Mouse (Mus musculus) heart, embryonic 12.5 days (tissue): ENCODE results near the gene Gps1. TPM values are rescaled to one million over a fixed set of nuclear protein-coding genes. Genes with fewer than 3 reads are reported as not detected.

ENCODE experiments used
- ATAC-seq: fragments of 200-750 bp; cut with Nextera tagmentation; 2 replicates; pipeline ENCODE4 v1.8.0; 2017; ENCODE audit warnings: moderate TSS enrichment, moderate library complexity; ENCODE audit not compliant: insufficient number of reproducible peaks, low FRiP score
- H3K27ac ChIP-seq: fragments of 300-500 bp; sonication (generic); 2 replicates; pipeline ENCODE4 v1.5.1; 2016; ENCODE audit warnings: mild to moderate bottlenecking, moderate library complexity; ENCODE audit not compliant: poor library complexity, severe bottlenecking
- H3K27me3 ChIP-seq: fragments of 300-500 bp; sonication (generic); replicated peaks from 2 replicates; pipeline ENCODE4 v1.6.1; 2016; ENCODE audit warnings: mild to moderate bottlenecking, moderate library complexity
- H3K36me3 ChIP-seq: fragments of 300-500 bp; sonication (generic); 2 replicates; pipeline ENCODE4 v1.6.1; 2016; ENCODE audit warnings: mild to moderate bottlenecking, moderate library complexity
- H3K4me1 ChIP-seq: fragments of 300-500 bp; sonication (generic); replicated peaks from 2 replicates; pipeline ENCODE4 v1.6.1; 2016; ENCODE audit warnings: mild to moderate bottlenecking
- H3K4me2 ChIP-seq: fragments of 300-500 bp; sonication (generic); 2 replicates; pipeline ENCODE4 v1.6.1; 2016; ENCODE audit warnings: mild to moderate bottlenecking, moderate library complexity
- H3K4me3 ChIP-seq: fragments of 300-500 bp; sonication (generic); 2 replicates; pipeline ENCODE4 v1.5.1; 2016; ENCODE audit warnings: mild to moderate bottlenecking
- H3K9ac ChIP-seq: fragments of 300-500 bp; sonication (generic); 2 replicates; pipeline ENCODE4 v1.6.1; 2016; ENCODE audit warnings: mild to moderate bottlenecking, moderate library complexity
- H3K9me3 ChIP-seq: fragments of 300-500 bp; sonication (generic); replicated peaks from 2 replicates; pipeline ENCODE4 v1.6.1; 2016; ENCODE audit warnings: mild to moderate bottlenecking, moderate library complexity
- WGBS: fragments of 180-500 bp; shearing (Covaris S2); methylation state at CpG from one replicate; pipeline ENCODE4 v1.1.7; 2016; 5-methylcytosine and 5-hydroxymethylcytosine counted together
- polyA plus RNA-seq: library from polyadenylated mRNA; unstranded; fragments of >200 nt; fragmentation: Nextera tagmentation; extraction: Ambion mirVana; gene quantifications from 2 replicates; pipeline ENCODE4 v1.2.1, GENCODE M21; 2016

Gps1 gene
- polyA plus RNA-seq, 1 experiment from 2014 or later: 140 TPM

DNA sequence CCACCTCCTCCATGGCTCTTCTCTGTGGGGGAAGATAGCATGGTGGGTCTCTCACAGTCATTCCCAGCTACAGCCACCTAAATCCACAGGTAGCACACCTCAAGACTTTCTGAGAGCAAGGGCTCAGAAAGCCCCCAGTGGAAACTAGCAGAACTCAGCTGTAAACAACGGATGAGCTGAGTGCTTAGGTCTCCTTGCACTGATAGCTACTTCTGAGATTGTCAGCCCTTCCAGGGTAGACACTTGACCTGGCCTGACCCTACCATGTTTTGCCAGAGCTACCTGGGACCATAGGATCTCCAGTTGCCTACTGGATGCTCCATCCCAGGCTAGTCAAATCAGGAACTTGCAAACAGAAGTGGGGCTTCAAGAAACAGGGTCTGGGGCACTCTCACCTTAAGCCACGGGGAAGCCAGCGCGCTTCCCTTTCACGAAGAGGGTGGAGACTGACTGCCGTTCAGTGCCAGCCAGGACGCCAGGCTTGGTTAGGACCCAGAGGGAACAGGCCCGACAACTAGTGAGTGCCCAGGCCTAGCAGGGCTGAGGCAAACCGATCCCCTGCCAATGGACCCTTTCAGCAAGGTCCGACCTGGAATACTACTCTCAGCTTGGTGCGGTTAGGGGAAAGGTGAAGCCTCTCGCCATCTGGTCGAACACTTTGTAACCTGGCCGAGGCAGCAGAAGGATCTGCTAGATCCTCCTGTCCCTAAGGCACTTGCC is 38.9 kb downstream of the Gps1 start:
- H3K4me1 ChIP-seq: peaks cover 41% of the 10 kb centered on the region
- no peaks in the 10 kb centered on the region for H3K9me3 ChIP-seq
- peaks cover 44% of the 10 kb centered on the region for H3K36me3 ChIP-seq
- no peaks in the 10 kb centered on the region for H3K27me3 ChIP-seq
- H3K4me3 ChIP-seq: peak overlapping the region; percentile 72
- ATAC-seq: no peak
- 1% methylated on average over 14 of the region's 14 CpGs for WGBS
- H3K27ac ChIP-seq: peak overlapping the region; percentile 96
- peak overlapping the region; percentile 92 for H3K9ac ChIP-seq
- peak overlapping the region; percentile 85 for H3K4me2 ChIP-seq

DNA sequence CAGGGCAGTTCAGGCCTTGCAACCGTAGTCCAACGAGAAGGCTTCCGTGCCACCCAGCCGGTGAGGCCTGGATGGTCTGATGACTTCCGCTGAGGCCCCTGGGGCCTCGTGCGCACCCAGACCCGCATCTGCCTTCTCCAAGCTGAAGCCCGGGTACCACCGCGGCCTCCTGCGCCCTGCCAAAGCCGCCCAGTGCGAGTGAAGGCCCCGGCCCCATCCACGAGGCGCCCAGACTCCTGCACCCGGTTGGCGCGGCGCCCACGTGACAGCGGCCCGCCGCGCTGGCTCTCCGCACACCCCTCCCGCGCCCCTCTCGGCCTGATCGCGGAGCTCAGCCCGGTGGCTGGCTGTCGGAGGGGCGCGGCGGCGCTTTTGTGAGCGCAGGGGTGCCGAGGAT is 39.5 kb downstream of the Gps1 start:
- ATAC-seq: peak; percentile 63
- Histone ChIP-seq H3K9ac (peak overlapping the region; percentile 92), H3K27me3 (no peaks in the 10 kb centered on the region), H3K36me3 (peaks cover 38% of the 10 kb centered on the region), H3K4me1 (peaks cover 41% of the 10 kb centered on the region), H3K4me3 (peak overlapping the region; percentile 72), H3K9me3 (no peaks in the 10 kb centered on the region), H3K4me2 (peak overlapping the region; percentile 85), H3K27ac (peak overlapping the region; percentile 96)
- under 1% methylated on average over 40 of the region's 40 CpGs for WGBS

DNA sequence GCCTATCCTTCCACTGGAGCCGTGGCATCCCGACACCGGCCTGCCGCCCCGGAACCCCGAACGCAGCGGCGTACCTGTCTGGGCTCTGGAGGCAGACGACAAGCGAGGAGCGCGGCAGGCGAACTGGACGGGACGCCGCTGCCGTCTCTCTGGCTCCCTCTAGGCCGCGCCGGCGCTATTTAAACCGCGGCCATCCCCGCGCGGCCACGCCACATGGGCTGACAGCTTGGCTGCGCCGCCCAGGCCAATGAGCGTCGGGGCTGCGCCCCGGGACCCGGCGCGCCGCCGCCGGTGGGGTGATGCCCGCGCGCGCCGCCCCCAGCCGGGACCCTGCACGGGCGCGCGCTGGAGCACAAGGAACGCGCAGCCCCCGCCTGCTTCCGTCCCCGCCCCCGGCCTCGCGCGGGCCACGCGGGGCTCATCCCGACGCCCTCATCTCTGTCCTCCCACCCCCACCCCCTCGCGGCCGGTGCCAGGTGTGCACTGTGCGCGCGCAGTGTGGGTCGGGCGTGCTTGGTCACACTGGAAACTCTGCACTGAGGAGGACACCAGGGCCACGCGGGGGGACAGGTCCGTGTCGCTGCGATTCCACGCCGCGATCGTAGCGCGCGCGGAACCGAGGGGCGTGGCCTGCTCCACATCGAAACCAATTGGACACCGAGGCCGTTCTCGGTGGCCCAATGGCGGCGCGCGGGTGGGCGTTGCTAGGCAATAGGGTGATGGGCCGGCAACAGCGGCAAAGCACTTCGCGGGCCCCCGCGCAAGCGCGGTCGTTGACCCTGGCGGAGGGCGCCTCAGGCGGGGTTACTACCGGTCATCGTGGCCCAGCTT is 40.1 kb downstream of the Gps1 start, which contains the start of gene Fasn:
Fasn (minus strand) TSS at position 592 of the 831 bp plus-strand sequence.
- Histone ChIP-seq H3K27ac (peak within 1 kb of the TSS; percentile 96), H3K9me3 (no peaks in the 10 kb centered on the region), H3K4me3 (peak within 1 kb of the TSS; percentile 72), H3K36me3 (peaks cover 32% of the 10 kb centered on the region), H3K27me3 (no peaks in the 10 kb centered on the region), H3K4me1 (peaks cover 47% of the 10 kb centered on the region), H3K9ac (peak within 1 kb of the TSS; percentile 92), H3K4me2 (peak within 1 kb of the TSS; percentile 85)
- peak; percentile 91 for ATAC-seq
- WGBS: 1% methylated on average over 105 of the region's 109 CpGs

DNA sequence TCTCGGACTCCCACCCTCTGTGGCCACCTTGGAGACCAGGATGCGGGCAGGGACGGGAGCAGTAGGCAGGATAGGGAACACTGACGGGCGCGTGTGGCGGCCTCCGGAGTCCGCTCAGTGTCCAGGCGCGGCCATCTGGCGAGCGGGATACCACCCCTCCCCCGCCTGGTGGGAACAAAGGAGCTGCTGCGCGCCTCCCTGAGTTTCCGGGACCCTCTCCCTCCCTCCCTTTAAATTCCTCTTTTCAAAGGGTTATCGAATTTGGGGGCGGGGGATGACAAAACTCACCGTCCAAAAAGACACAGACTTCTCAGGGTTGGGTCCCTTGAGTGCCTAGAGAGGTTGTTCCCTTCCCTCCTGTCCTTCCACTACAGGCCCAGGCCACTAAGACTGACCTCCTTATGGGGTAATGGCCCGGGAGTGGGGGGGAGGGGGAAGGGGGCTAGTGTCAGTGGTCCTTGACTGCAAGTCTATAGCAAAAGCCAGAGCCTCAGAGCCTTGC is 40.8 kb downstream of the Gps1 start:
- Histone ChIP-seq H3K4me3 (peak overlapping the region; percentile 72), H3K9me3 (no peaks in the 10 kb centered on the region), H3K27me3 (no peaks in the 10 kb centered on the region), H3K27ac (peak overlapping the region; percentile 96), H3K9ac (peak overlapping the region; percentile 78), H3K36me3 (peaks cover 25% of the 10 kb centered on the region), H3K4me2 (peak overlapping the region; percentile 85), H3K4me1 (peaks cover 54% of the 10 kb centered on the region)
- 0% methylated on average over 21 of the region's 21 CpGs for whole genome bisulfite sequencing
- no peak; the same call in 1 of the 2 replicates for ATAC-seq

DNA sequence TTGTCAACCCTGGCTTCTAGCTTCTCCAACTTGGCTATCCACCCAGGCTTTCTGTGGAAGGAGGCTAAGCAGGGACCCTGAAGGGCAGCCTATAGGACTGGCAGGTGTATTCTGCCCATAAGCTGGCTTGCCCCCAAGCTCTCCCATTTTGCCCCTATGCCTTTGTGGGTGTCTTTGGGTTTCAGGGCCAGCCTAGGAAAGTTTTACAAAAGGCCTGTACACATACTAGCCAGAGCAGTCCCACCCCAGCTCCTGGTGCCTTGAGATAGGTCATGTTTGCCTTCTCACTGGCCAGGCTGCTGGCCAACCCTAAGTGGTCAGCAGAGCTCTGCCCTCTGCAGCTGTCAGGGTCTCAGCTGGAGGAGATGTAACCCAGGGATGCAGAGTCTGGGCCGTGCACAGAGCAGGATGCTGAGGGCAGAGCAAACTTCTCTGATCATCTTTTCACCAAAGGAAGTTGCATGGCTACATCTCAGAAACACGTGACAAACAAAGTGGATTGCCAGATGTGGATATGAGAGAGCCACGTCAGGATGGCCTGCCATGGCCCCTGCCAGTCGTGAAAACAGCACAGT is 41.3 kb downstream of the Gps1 start:
- ATAC-seq: no peak
- peaks cover 54% of the 10 kb centered on the region for H3K4me1 ChIP-seq
- peak overlapping the region; percentile 96 for H3K27ac ChIP-seq
- H3K36me3 ChIP-seq: peaks cover 20% of the 10 kb centered on the region
- 42% methylated on average over 4 of the region's 4 CpGs for WGBS
- peak overlapping the region; percentile 85 for H3K4me2 ChIP-seq
- H3K9ac ChIP-seq: peak overlapping the region; percentile 78
- no peaks in the 10 kb centered on the region for H3K9me3 ChIP-seq
- no peaks in the 10 kb centered on the region for H3K27me3 ChIP-seq
- H3K4me3 ChIP-seq: peak overlapping the region; percentile 72

DNA sequence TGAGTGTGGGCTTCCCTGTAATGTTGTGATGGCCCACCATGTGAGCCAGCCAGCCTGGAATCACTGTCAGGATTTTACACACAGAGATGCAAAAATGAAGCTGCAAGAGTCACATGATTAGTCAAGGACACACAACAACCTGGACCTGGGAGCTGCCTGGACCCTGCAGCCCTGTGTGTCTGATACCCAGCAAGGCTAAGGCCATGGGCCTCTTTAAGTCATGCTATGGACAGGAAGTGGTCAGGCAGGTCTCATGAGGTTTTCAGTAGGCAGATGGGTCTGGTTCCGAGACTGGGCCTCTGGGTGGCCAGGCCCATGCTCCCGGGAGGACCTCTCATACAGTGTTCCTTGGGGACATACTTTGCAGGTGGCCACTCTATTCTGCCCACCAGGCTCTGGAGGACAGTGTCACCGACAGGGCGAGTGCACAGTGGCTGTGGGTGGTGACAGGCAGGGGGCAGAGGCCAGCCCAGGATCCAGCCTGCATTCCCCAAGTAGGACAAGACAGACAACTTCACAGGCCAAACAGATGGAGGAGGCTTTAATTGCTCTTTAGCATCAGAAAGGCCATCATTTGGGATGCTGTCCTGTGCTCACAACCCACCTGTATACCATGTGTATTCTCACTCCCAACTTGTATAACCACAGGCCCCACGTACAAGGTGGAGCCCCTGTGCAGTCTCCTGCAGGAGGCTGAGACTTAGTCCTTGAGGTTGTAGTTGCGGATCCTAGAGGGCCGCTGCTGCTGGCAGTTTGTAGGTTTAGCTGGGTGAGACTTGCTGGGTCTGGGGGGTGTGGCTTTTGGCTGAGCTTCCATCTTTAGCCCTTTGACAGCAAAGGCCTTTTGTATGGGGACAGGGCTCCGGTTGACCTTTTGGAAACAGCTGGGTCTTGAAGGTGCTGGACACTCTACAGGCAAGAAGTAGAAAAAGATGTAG is 42.2 kb downstream of the Gps1 start:
- H3K36me3 ChIP-seq: peaks cover 11% of the 10 kb centered on the region
- no peaks in the 10 kb centered on the region for H3K9me3 ChIP-seq
- ATAC-seq: no peak
- 83% methylated on average over 8 of the region's 8 CpGs for WGBS
- H3K9ac ChIP-seq: no peak overlapping the region
- no peak overlapping the region for H3K4me3 ChIP-seq
- no peak overlapping the region; the same call in 1 of the 2 replicates for H3K27ac ChIP-seq
- H3K4me2 ChIP-seq: no peak overlapping the region
- H3K4me1 ChIP-seq: peaks cover 47% of the 10 kb centered on the region
- H3K27me3 ChIP-seq: no peaks in the 10 kb centered on the region

DNA sequence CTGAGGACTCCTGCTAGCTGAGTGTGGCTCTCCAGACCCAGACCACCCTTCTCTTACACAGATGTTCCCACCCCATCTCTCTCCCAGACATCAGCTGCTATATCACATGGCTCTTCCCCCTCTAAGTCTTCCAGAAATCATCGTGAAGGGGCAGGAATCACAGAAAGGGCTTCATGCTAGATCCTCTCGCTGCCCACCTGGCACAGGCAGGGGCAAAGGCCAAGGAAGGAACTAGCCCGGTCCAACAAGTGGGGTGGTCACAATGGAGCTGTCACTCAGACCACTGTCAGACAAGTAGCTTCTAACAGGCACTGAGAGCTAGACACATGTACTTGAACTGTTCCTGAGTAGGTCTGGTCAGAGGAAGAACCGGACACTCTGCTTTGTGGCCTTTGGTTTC is 44.3 kb downstream of the Gps1 start:
- 69% methylated on average over 4 of the region's 4 CpGs for WGBS
- ATAC-seq: no peak
- no peak overlapping the region for H3K9ac ChIP-seq

DNA sequence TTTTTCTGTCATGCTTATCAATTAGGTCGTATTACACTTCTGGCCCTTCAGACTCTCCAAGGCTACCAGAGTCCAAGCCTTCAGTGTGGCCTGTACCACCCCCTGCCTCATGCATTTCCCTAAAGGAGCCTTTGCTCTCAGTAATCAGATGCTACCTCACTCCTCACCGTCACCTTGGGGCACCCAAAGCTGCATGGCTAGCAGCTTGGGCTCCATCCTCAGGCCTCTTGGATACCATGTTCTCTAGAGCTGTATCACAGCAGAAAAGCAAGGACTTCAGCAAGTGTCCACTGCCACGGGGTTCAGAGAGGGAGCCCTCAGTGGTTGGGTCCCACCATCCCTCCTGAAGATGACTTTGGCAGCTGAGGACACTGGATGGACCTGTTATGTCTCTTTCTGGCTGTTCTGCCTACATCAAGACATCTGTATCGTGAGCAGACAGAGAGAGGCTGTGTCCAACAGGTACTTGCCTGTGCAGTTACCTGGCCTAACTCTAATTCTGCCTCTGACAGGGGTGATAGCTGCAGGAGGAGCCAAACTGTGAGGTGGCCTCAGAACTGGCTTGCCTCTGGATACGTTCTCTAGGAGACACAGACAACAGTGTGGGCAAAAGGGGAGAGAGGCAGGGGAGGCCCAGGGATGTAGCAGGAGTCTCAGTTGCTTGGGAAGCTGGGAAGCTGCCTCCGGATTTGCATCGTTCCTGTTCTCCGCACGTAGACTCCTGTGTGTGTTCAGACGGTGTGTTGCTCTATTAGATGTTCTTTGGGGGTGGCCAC is 45.9 kb downstream of the Gps1 start:
- no peaks in the 10 kb centered on the region for H3K36me3 ChIP-seq
- H3K27me3 ChIP-seq: no peaks in the 10 kb centered on the region
- no peak overlapping the region for H3K4me2 ChIP-seq
- 85% methylated on average over 10 of the region's 10 CpGs for WGBS
- peaks cover 40% of the 10 kb centered on the region for H3K4me1 ChIP-seq
- no peak overlapping the region for H3K27ac ChIP-seq
- no peak for ATAC-seq
- no peak overlapping the region for H3K9ac ChIP-seq
- no peaks in the 10 kb centered on the region for H3K9me3 ChIP-seq
- H3K4me3 ChIP-seq: no peak overlapping the region

More for the DNA sequence above, 44.3 kb downstream of the Gps1 start:
- Histone ChIP-seq H3K4me3 (no peak overlapping the region), H3K36me3 (no peaks in the 10 kb centered on the region), H3K4me2 (no peak overlapping the region), H3K9me3 (no peaks in the 10 kb centered on the region), H3K27me3 (no peaks in the 10 kb centered on the region), H3K27ac (no peak overlapping the region), H3K4me1 (peaks cover 32% of the 10 kb centered on the region)

DNA sequence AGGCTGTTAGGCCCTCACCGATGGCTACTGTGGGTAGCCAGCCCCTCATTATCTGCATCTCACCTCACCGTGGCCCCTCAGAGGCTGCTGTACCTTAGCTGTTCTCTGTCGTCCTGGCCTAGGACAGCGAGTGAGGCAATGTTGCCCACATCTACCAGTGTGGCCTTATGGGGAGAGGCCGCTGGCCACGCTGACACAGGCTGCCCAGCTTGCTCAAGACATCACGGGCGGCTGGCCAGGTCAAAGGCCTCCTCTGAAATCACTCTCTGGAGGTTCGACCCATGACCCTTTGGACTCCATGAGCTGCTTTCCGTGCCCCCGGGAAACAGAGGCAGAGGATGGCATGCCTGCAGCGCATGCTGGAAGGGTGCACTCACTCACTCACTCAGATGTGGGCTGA is 46.6 kb downstream of the Gps1 start:
- H3K4me2 ChIP-seq: no peak overlapping the region
- H3K36me3 ChIP-seq: no peaks in the 10 kb centered on the region
- no peak for ATAC-seq
- H3K4me3 ChIP-seq: no peak overlapping the region
- H3K4me1 ChIP-seq: peaks cover 32% of the 10 kb centered on the region
- H3K27ac ChIP-seq: no peak overlapping the region
- no peak overlapping the region for H3K9ac ChIP-seq
- WGBS: 86% methylated on average over 12 of the region's 12 CpGs
- no peaks in the 10 kb centered on the region for H3K27me3 ChIP-seq
- no peaks in the 10 kb centered on the region for H3K9me3 ChIP-seq
